7 mouse cellular contexts compared by ENCODE assay signal in the genomic region with DNA sequence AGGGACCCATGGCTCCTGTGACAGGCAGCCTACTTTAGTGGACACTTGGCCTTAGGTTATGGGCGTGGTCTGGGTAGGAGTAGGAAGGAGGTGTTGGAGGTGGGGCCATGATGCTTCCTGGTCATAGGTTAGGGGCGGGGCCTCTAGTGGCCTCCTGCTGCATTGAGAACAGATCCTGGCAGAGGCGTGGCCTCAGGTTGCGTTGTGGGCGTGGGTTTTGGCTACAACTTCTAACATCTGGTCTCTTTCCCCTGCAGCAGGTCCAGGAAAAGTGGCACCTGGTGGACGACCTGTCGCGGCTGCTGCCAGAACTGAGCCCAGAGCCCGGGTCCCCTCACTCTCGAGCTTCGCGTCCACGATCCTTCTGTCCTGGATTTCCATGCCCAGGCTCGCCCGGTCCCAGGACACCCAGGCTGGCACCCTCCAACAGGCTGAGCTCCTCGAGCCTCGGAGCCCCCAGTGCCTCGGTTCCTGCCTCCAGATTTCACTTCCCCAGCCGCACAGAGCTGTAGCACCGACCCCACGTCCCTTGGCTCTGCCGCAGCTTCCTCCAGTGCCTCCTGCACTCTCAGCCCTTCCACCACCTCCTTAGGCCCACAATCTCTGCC. TPM values are rescaled to one million over a fixed set of nuclear protein-coding genes. Genes with fewer than 3 reads are reported as not detected.
DNase-seq lines count a peak whose midpoint lies in the region; ATAC-seq and TF ChIP-seq lines count a peak whose summit lies in the region.

No protein-coding gene starts in this region.

- 7% methylated on average over 22 of the region's 22 CpGs for WGBS in limb, embryonic 11.5 days
- 11% methylated on average over 22 of the region's 22 CpGs for WGBS in midbrain, embryonic 13.5 days

- ATAC-seq in granulocyte monocyte progenitor cell, adult 5-6 weeks (replicated peaks; ENCODE audit: poor library complexity, severe bottlenecking): peak; percentile 92
- ATAC-seq in limb, embryonic 11.5 days (ENCODE audit: insufficient number of reproducible peaks, low FRiP score, low TSS enrichment, low read depth): peak; percentile 45; the same call in 1 of the 2 replicates
- no peak for ATAC-seq in midbrain, embryonic 13.5 days

- 0 out of 2 replicates have a peak, but pooled peaks cover 7% of the 10 kb centered on the region for H3K27me3 ChIP-seq in E14TG2a.4 (ENCODE audit: insufficient read depth, low read length)
- H3K27me3 ChIP-seq in limb, embryonic 11.5 days (ENCODE audit: control insufficient read depth, insufficient read depth, low read length): no peaks in the 10 kb centered on the region
- H3K27me3 ChIP-seq in midbrain, embryonic 13.5 days: peaks cover 35% of the 10 kb centered on the region

- peak overlapping the region; percentile 64 for H3K4me3 ChIP-seq in E14TG2a.4 (replicated peaks; ENCODE audit: low read length)
- no peak overlapping the region for H3K4me3 ChIP-seq in limb, embryonic 11.5 days (ENCODE audit: low read depth, low read length)
- no peak overlapping the region for H3K4me3 ChIP-seq in midbrain, embryonic 13.5 days (replicated peaks)

- no peak for TF ChIP-seq CTCF in E14TG2a.4 (conservative IDR thresholded peaks at IDR 0.05; ENCODE audit: low read length)

- peak overlapping the region; percentile 49; the same call in 1 of the 2 replicates for H3K9ac ChIP-seq in limb, embryonic 11.5 days (ENCODE audit: low read length)
- 0 out of 2 replicates have a peak overlapping the region, but pooled peaks have one; percentile 28 for H3K9ac ChIP-seq in midbrain, embryonic 13.5 days (replicated peaks)

- H3K27ac ChIP-seq in limb, embryonic 11.5 days (replicated peaks; ENCODE audit: low read depth, low read length): no peak overlapping the region
- H3K27ac ChIP-seq in midbrain, embryonic 13.5 days: no peak overlapping the region

- H3K4me1 ChIP-seq in E14TG2a.4 (replicated peaks; ENCODE audit: low read depth, low read length): peaks cover 55% of the 10 kb centered on the region
- 0 out of 2 replicates have a peak, but pooled peaks cover 10% of the 10 kb centered on the region for H3K4me1 ChIP-seq in limb, embryonic 11.5 days (ENCODE audit: control insufficient read depth, insufficient read depth, low read length)
- H3K4me1 ChIP-seq in midbrain, embryonic 13.5 days (replicated peaks): peaks cover 5% of the 10 kb centered on the region; the same call in 1 of the 2 replicates

- H3K36me3 ChIP-seq in E14TG2a.4 (ENCODE audit: insufficient read depth, low read length): 0 out of 2 replicates have a peak, but pooled peaks cover 3% of the 10 kb centered on the region
- no peaks in the 10 kb centered on the region for H3K36me3 ChIP-seq in limb, embryonic 11.5 days (ENCODE audit: control insufficient read depth, insufficient read depth, low read length)
- H3K36me3 ChIP-seq in midbrain, embryonic 13.5 days: no peaks in the 10 kb centered on the region

- peak overlapping the region; percentile 52 for H3K4me2 ChIP-seq in limb, embryonic 11.5 days (ENCODE audit: low read depth, severe bottlenecking)
- H3K4me2 ChIP-seq in midbrain, embryonic 13.5 days (replicated peaks): peak overlapping the region; percentile 9; the same call in 1 of the 2 replicates

- no peaks in the 10 kb centered on the region for H3K9me3 ChIP-seq in E14TG2a.4 (ENCODE audit: low read length)
- no peaks in the 10 kb centered on the region for H3K9me3 ChIP-seq in limb, embryonic 11.5 days (ENCODE audit: control insufficient read depth, low read length)
- no peaks in the 10 kb centered on the region for H3K9me3 ChIP-seq in midbrain, embryonic 13.5 days

- peak; percentile 89 for DNase-seq in 416B (ENCODE audit: low read depth)
- DNase-seq in limb, embryonic 11.5 days (ENCODE audit: low spot score): peak; percentile 76
- peak; percentile 71 to 84 for DNase-seq in urinary bladder, postnatal 36 days (ENCODE audit: low spot score in 2 of 2)
- DNase-seq in left cerebral cortex, adult 11 months (ENCODE audit: low spot score): no peak

RNA-seq across cellular contexts. Expression of gene 6030468B19Rik, which starts 5.1 kb away (rescaled TPM):
- not detected in 2 replicates for total RNA-seq in granulocyte monocyte progenitor cell, adult 5-6 weeks (2014; fragmentation: Nextera tagmentation)
- total RNA-seq in granulocyte monocyte progenitor cell, adult 5-6 weeks (2017): not detected in 2 replicates
- 0.71 and 0.83 TPM in 2 replicates for polyA plus RNA-seq in limb, embryonic 11.5 days (2014; fragmentation: Nextera tagmentation; extraction: Ambion mirVana)
- polyA plus RNA-seq in midbrain, embryonic 13.5 days (2015; fragmentation: Nextera tagmentation; extraction: Ambion mirVana): not detected in 2 replicates

RNA-seq across cellular contexts. Expression of gene Tmc6, which starts 10.4 kb away (rescaled TPM):
- total RNA-seq in granulocyte monocyte progenitor cell, adult 5-6 weeks (2014; fragmentation: Nextera tagmentation): 32.7 and 71.6 TPM in 2 replicates
- 12.6 and 20.6 TPM in 2 replicates for total RNA-seq in granulocyte monocyte progenitor cell, adult 5-6 weeks (2017)
- polyA plus RNA-seq in limb, embryonic 11.5 days (2014; fragmentation: Nextera tagmentation; extraction: Ambion mirVana): 13.5 and 19.3 TPM in 2 replicates
- 3.9 and 4.1 TPM in 2 replicates for polyA plus RNA-seq in midbrain, embryonic 13.5 days (2015; fragmentation: Nextera tagmentation; extraction: Ambion mirVana)

RNA-seq across cellular contexts. Expression of gene Tmc8, which starts 10.5 kb away (rescaled TPM):
- 1.5 and 3.6 TPM in 2 replicates for total RNA-seq in granulocyte monocyte progenitor cell, adult 5-6 weeks (2014; fragmentation: Nextera tagmentation)
- total RNA-seq in granulocyte monocyte progenitor cell, adult 5-6 weeks (2017): 0.95 and 1.8 TPM in 2 replicates
- polyA plus RNA-seq in limb, embryonic 11.5 days (2014; fragmentation: Nextera tagmentation; extraction: Ambion mirVana): 0.60 and 0.87 TPM in 2 replicates
- polyA plus RNA-seq in midbrain, embryonic 13.5 days (2015; fragmentation: Nextera tagmentation; extraction: Ambion mirVana): 1.3 and 1.4 TPM in 2 replicates

RNA-seq across cellular contexts. Expression of gene Gm20708, which starts 17.1 kb away (rescaled TPM):
- total RNA-seq in granulocyte monocyte progenitor cell, adult 5-6 weeks (2014; fragmentation: Nextera tagmentation): 0.53 and 0.99 TPM in 2 replicates
- 0.30 TPM in 1 of 2 replicates, not detected in the other for total RNA-seq in granulocyte monocyte progenitor cell, adult 5-6 weeks (2017)
- polyA plus RNA-seq in limb, embryonic 11.5 days (2014; fragmentation: Nextera tagmentation; extraction: Ambion mirVana): 0.16 TPM in 1 of 2 replicates, not detected in the other
- 0.55 and 0.70 TPM in 2 replicates for polyA plus RNA-seq in midbrain, embryonic 13.5 days (2015; fragmentation: Nextera tagmentation; extraction: Ambion mirVana)

RNA-seq across cellular contexts. Expression of gene Syngr2, which starts 17.1 kb away (rescaled TPM):
- 225 and 281 TPM in 2 replicates for total RNA-seq in granulocyte monocyte progenitor cell, adult 5-6 weeks (2014; fragmentation: Nextera tagmentation)
- 152 and 176 TPM in 2 replicates for total RNA-seq in granulocyte monocyte progenitor cell, adult 5-6 weeks (2017)
- polyA plus RNA-seq in limb, embryonic 11.5 days (2014; fragmentation: Nextera tagmentation; extraction: Ambion mirVana): 30.1 and 33.2 TPM in 2 replicates
- polyA plus RNA-seq in midbrain, embryonic 13.5 days (2015; fragmentation: Nextera tagmentation; extraction: Ambion mirVana): 14.3 and 15.0 TPM in 2 replicates
